Comparison of ENCODE assay signal across 8 mouse cellular contexts in genomic region chr13:23310036-23310435, GRCm38 (mm10). TPM values are rescaled to one million over a fixed set of nuclear protein-coding genes. Genes with fewer than 3 reads are reported as not detected.
DNase-seq lines count a peak whose midpoint lies in the region; ATAC-seq and TF ChIP-seq lines count a peak whose summit lies in the region.

No protein-coding gene starts in this region.

- H3K9me3 ChIP-seq in heart, embryonic 14.5 days (ENCODE audit: control insufficient read depth, low read length) = no peaks in the 10 kb centered on the region
- H3K9me3 ChIP-seq in hindbrain, postnatal 0 days (ENCODE audit: low read length) = no peaks in the 10 kb centered on the region
- no peaks in the 10 kb centered on the region for H3K9me3 ChIP-seq in midbrain, postnatal 0 days (ENCODE audit: low read length)

- intact Hi-C loops in heart, postnatal 36 days (cut with DNase I) = no loop called here

- peaks cover 5 to 9% of the 10 kb centered on the region in 2 experiments; a peak in 3 of 4 replicates for H3K4me1 ChIP-seq in heart, embryonic 14.5 days (ENCODE audit: control insufficient read depth in 2 of 2, insufficient read depth in 2 of 2, low read length in 2 of 2)
- H3K4me1 ChIP-seq in hindbrain, postnatal 0 days (ENCODE audit: insufficient read depth, low read length) = peaks cover 4% of the 10 kb centered on the region; the same call in 1 of the 2 replicates
- H3K4me1 ChIP-seq in midbrain, postnatal 0 days (ENCODE audit: insufficient read depth, low read length) = peaks cover 5% of the 10 kb centered on the region; the same call in 1 of the 2 replicates

- peak overlapping the region; percentile 75 for H3K4me2 ChIP-seq in heart, embryonic 14.5 days (ENCODE audit: low read length)
- peak overlapping the region; percentile 60 for H3K4me2 ChIP-seq in hindbrain, postnatal 0 days (ENCODE audit: low read depth, low read length)
- peak overlapping the region; percentile 47 for H3K4me2 ChIP-seq in midbrain, postnatal 0 days (ENCODE audit: low read depth, low read length, poor library complexity, severe bottlenecking)

- H3K27ac ChIP-seq in heart, embryonic 14.5 days (replicated peaks in 1 of 2; ENCODE audit: control insufficient read depth in 1 of 2, insufficient read depth in 1 of 2, low read depth in 2 of 2, low read length in 2 of 2) = no peak overlapping the region
- no peak overlapping the region for H3K27ac ChIP-seq in hindbrain, postnatal 0 days
- H3K27ac ChIP-seq in midbrain, postnatal 0 days (ENCODE audit: low read depth, low read length) = no peak overlapping the region

- peak overlapping the region in 1 of 2 experiments; percentile 41; a peak in 3 of 4 replicates for H3K4me3 ChIP-seq in heart, embryonic 14.5 days (ENCODE audit: control insufficient read depth in 1 of 2, insufficient read depth in 1 of 2, low read depth in 1 of 2, low read length in 2 of 2)
- H3K4me3 ChIP-seq in hindbrain, postnatal 0 days (ENCODE audit: low read length) = peak overlapping the region; percentile 28
- peak overlapping the region; percentile 34 for H3K4me3 ChIP-seq in midbrain, postnatal 0 days (ENCODE audit: low read depth, low read length)

- no peak for DNase-seq in heart, postnatal 36 days
- peak; percentile 60 for DNase-seq in embryo, embryonic 10.5 days (ENCODE audit: low spot score)
- no peak for DNase-seq in hindbrain, postnatal 0 days (ENCODE audit: low spot score)
- no peak for DNase-seq in midbrain, postnatal 0 days (ENCODE audit: low spot score)
- DNase-seq in left cerebral cortex, adult 11 months (ENCODE audit: low spot score) = no peak
- DNase-seq in adipocyte (ENCODE audit: low spot score) = no peak
- DNase-seq in urinary bladder, postnatal 4 days (ENCODE audit: low spot score in 2 of 2) = no peak

- H3K36me3 ChIP-seq in heart, embryonic 14.5 days (ENCODE audit: control insufficient read depth, insufficient read depth, low read length) = no peaks in the 10 kb centered on the region
- H3K36me3 ChIP-seq in hindbrain, postnatal 0 days (ENCODE audit: insufficient read depth, low read length) = no peaks in the 10 kb centered on the region
- H3K36me3 ChIP-seq in midbrain, postnatal 0 days (ENCODE audit: insufficient read depth, low read length) = no peaks in the 10 kb centered on the region

- TF ChIP-seq CTCF in hindbrain, postnatal 0 days (IDR thresholded peaks at IDR 0.05; ENCODE audit: low read depth) = no peak
- TF ChIP-seq CTCF in midbrain, postnatal 0 days (IDR thresholded peaks at IDR 0.05) = no peak

- no peak overlapping the region for H3K9ac ChIP-seq in heart, embryonic 14.5 days (ENCODE audit: low read length)
- no peak overlapping the region for H3K9ac ChIP-seq in hindbrain, postnatal 0 days (replicated peaks; ENCODE audit: low read length)
- H3K9ac ChIP-seq in midbrain, postnatal 0 days (replicated peaks; ENCODE audit: low read length, poor library complexity, severe bottlenecking) = no peak overlapping the region

- no peak for ATAC-seq in heart, embryonic 14.5 days (ENCODE audit: insufficient number of reproducible peaks, insufficient read depth, low FRiP score, low read depth)
- ATAC-seq in hindbrain, postnatal 0 days = no peak
- no peak for ATAC-seq in midbrain, postnatal 0 days (ENCODE audit: low FRiP score)

- H3K27me3 ChIP-seq in heart, embryonic 14.5 days (ENCODE audit: control insufficient read depth, insufficient read depth, low read length) = peaks cover 72% of the 10 kb centered on the region
- H3K27me3 ChIP-seq in hindbrain, postnatal 0 days (ENCODE audit: insufficient read depth, low read length) = peaks cover 50% of the 10 kb centered on the region
- H3K27me3 ChIP-seq in midbrain, postnatal 0 days (ENCODE audit: insufficient read depth, low read length) = peaks cover 53% of the 10 kb centered on the region

- WGBS in heart, embryonic 14.5 days = 4% methylated on average over 11 of the region's 11 CpGs
- 6% methylated on average over 11 of the region's 11 CpGs for WGBS in hindbrain, postnatal 0 days
- 4% methylated on average over 11 of the region's 11 CpGs for WGBS in midbrain, postnatal 0 days

RNA-seq across cellular contexts. Expression of gene Zfp322a, which starts 59.0 kb away (rescaled TPM):
- polyA plus RNA-seq in heart, embryonic 14.5 days (2014; fragmentation: Nextera tagmentation; extraction: Ambion mirVana) = 39.5 and 41.0 TPM in 2 replicates
- 10 to 100 TPM; 13.6 to 16.5 TPM for total RNA-seq in heart, postnatal 36 days (2021)
- total RNA-seq in hindbrain, postnatal 0 days (2014; rRNA removed) = 11.9 and 15.7 TPM in 2 replicates
- 29.3 and 30.0 TPM in 2 replicates for polyA plus RNA-seq in hindbrain, postnatal 0 days (2015; fragmentation: Nextera tagmentation; extraction: Ambion mirVana)
- total RNA-seq in midbrain, postnatal 0 days (2014; rRNA removed) = 19.7 and 32.5 TPM in 2 replicates
- 31.1 and 31.5 TPM in 2 replicates for polyA plus RNA-seq in midbrain, postnatal 0 days (2015; fragmentation: Nextera tagmentation; extraction: Ambion mirVana)
